Mouse (Mus musculus) midbrain, embryonic 10.5 days (tissue): ENCODE data around the gene Ccr1. TPM values are rescaled to one million over a fixed set of nuclear protein-coding genes. Genes with fewer than 3 reads are reported as not detected.

Source experiments
- polyA plus RNA-seq: library from polyadenylated mRNA; unstranded; fragments of >200 nt; fragmentation: Nextera tagmentation; extraction: Ambion mirVana; gene quantifications from 2 replicates; pipeline ENCODE4 v1.2.1, GENCODE M21; 2016

Gene Ccr1
- polyA plus RNA-seq, 1 experiment from 2014 or later = 0.98 TPM

Other genes with a start within 250 kb of the Ccr1 start
- 0.17 and 0.25 TPM in 2 replicates for gene Cxcr6, start 162.2 kb downstream of the Ccr1 start, polyA plus RNA-seq
- gene Fyco1, start 116.8 kb downstream of the Ccr1 start, polyA plus RNA-seq = 10.8 and 12.0 TPM in 2 replicates
- gene Xcr1, start 106.7 kb downstream of the Ccr1 start, polyA plus RNA-seq = 0.02 TPM in 1 of 2 replicates, not detected in the other
- not detected in 2 replicates for gene Ccr1l1, start 9.7 kb upstream of the Ccr1 start, polyA plus RNA-seq
- gene Ccr3, start 53.3 kb upstream of the Ccr1 start, polyA plus RNA-seq = not detected in 2 replicates
- gene Ccr2, start 133.3 kb upstream of the Ccr1 start, polyA plus RNA-seq = 0.05 and 0.27 TPM in 2 replicates
- 0.15 and 0.77 TPM in 2 replicates for gene Ccr5, start 152.9 kb upstream of the Ccr1 start, polyA plus RNA-seq